Mouse (Mus musculus) ES-E14 (cell line): Measurements from ENCODE around the gene Kxd1. TPM values are rescaled to one million over a fixed set of nuclear protein-coding genes. Genes with fewer than 3 reads are reported as not detected.

Source experiments
- DNase-seq: peaks from one replicate; pipeline ENCODE4 v3.0.0-alpha.2; 2013; ENCODE audit warnings: low read depth, low spot score
- H3K27ac ChIP-seq: 2 replicates; pipeline ENCODE4 v1.5.1; 2012; ENCODE audit warnings: low read depth, mild to moderate bottlenecking, low read length, moderate library complexity, mixed read lengths; ENCODE audit not compliant: poor library complexity, insufficient read depth, severe bottlenecking
- H3K36me3 ChIP-seq: 2 replicates; pipeline ENCODE4 v1.6.1; 2012; ENCODE audit warnings: mild to moderate bottlenecking, low read length, moderate library complexity, mixed read lengths; ENCODE audit not compliant: control insufficient read depth, poor library complexity, insufficient read depth, severe bottlenecking
- H3K4me1 ChIP-seq, 2 experiments: fragments of 150-350 bp in 1 of 2; sonication (generic) in 1 of 2; 2 replicates each; pipeline ENCODE4 v1.6.1; 2012; ENCODE audit warnings: low read length in 2 of 2, mild to moderate bottlenecking in 1 of 2, mixed read lengths in 1 of 2; ENCODE audit not compliant: control insufficient read depth in 2 of 2, insufficient read depth in 2 of 2, poor library complexity in 1 of 2
- H3K4me3 ChIP-seq, 2 experiments: fragments of 150-350 bp in 1 of 2; sonication (generic) in 1 of 2; 2 replicates each; pipeline ENCODE4 v1.5.1; 2012; ENCODE audit warnings: low read length in 2 of 2, low read depth in 1 of 2, mild to moderate bottlenecking in 1 of 2, mixed read lengths in 1 of 2; ENCODE audit not compliant: insufficient read depth in 1 of 2, poor library complexity in 1 of 2, severe bottlenecking in 1 of 2
- H3K9ac ChIP-seq: 2 replicates; pipeline ENCODE4 v1.6.1; 2012; ENCODE audit warnings: low read depth, mild to moderate bottlenecking, low read length, mixed read lengths; ENCODE audit not compliant: poor library complexity, insufficient read depth, severe bottlenecking
- H3K9me3 ChIP-seq: fragments of 150-350 bp; sonication (generic); 2 replicates; pipeline ENCODE4 v1.6.1; 2012; ENCODE audit warnings: low read depth, mild to moderate bottlenecking, low read length; ENCODE audit not compliant: control insufficient read depth, insufficient read depth
- CHD2 ChIP-seq: IDR thresholded peaks from 2 replicates; pipeline ENCODE4 v1.6.1; 2014; ENCODE audit warnings: mild to moderate bottlenecking, low read depth, low read length, inconsistent platforms
- HCFC1 ChIP-seq: IDR thresholded peaks from 2 replicates; pipeline ENCODE4 v1.6.1; 2012; ENCODE audit warnings: low read length, inconsistent platforms, borderline replicate concordance; ENCODE audit not compliant: insufficient read depth
- MAFK ChIP-seq: IDR thresholded peaks from 2 replicates; pipeline ENCODE4 v1.6.1; 2014; ENCODE audit warnings: mild to moderate bottlenecking, low read depth, low read length, inconsistent platforms; ENCODE audit not compliant: insufficient read depth
- ZC3H11A ChIP-seq: IDR thresholded peaks from 2 replicates; pipeline ENCODE4 v1.6.1; 2012; ENCODE audit warnings: low read depth, mild to moderate bottlenecking, inconsistent platforms, low read length, borderline replicate concordance
- ZNF384 ChIP-seq: IDR thresholded peaks from 2 replicates; pipeline ENCODE4 v1.6.1; 2012; ENCODE audit warnings: low read depth, low read length, inconsistent platforms
- in situ Hi-C, 2 experiments: fragments of 600-800 bp; cut with MboI; formaldehyde crosslinking; loops; one replicate each; pipeline ENCODE4 v1.15.1; 2025; ENCODE audit warnings: low sequenced_read_pairs in 2 of 2, inconsistent platforms in 1 of 2; ENCODE audit not compliant: unreplicated experiment in 2 of 2
- total RNA-seq: library from RNA; depleted of rRNA; stranded (reverse); fragments of 300-350 nt; gene quantifications from 2 replicates; pipeline ENCODE4 v1.2.3, GENCODE M21; 2012

The Kxd1 gene
- total RNA-seq, 1 experiment = 35.3 TPM

- no peaks in the 10 kb centered on the region for H3K9me3 ChIP-seq
- H3K9ac ChIP-seq = peak overlapping the region; percentile 51
- H3K4me1 ChIP-seq = peaks cover 4 to 13% of the 10 kb centered on the region in 2 experiments; a peak in 2 of 4 replicates
- TF ChIP-seq ZNF384 (no peak), HCFC1 (no peak), CHD2 (no peak), ZC3H11A (no peak), MAFK (no peak)
- H3K27ac ChIP-seq = no peak overlapping the region
- peaks cover 30% of the 10 kb centered on the region for H3K36me3 ChIP-seq
- peak overlapping the region; percentile 89 to 92 for H3K4me3 ChIP-seq
- no peak for DNase-seq
- in situ Hi-C loops = no loop called here
These were observed 21.9 kb downstream of the Kxd1 start for GRCm38 (mm10) chr8:70505698-70506327.

- H3K4me3 ChIP-seq = no peak overlapping the region
- DNase-seq = no peak
These were observed 22.9 kb downstream of the Kxd1 start for GRCm38 (mm10) chr8:70504851-70505250.

GRCm38 (mm10) chr8:70504291-70504716 lies 23.5 kb downstream of the Kxd1 start:
- no peak for DNase-seq
- Histone ChIP-seq H3K4me1 (peaks cover 7 to 17% of the 10 kb centered on the region in 2 experiments; a peak in 2 of 4 replicates), H3K9ac (no peak overlapping the region), H3K9me3 (no peaks in the 10 kb centered on the region), H3K4me3 (no peak overlapping the region), H3K36me3 (peaks cover 27% of the 10 kb centered on the region), H3K27ac (no peak overlapping the region)
- in situ Hi-C loops = no loop called here
- TF ChIP-seq MAFK (no peak), ZNF384 (no peak), ZC3H11A (no peak), HCFC1 (no peak), CHD2 (no peak)

More at GRCm38 (mm10) chr8:70504851-70505250, 22.9 kb downstream of the Kxd1 start:
- TF ChIP-seq HCFC1 (no peak), ZC3H11A (0 out of 2 replicates have a peak, but pooled peaks have one; percentile 5)
- in situ Hi-C loops = no loop called here
- Histone ChIP-seq H3K36me3 (peaks cover 30% of the 10 kb centered on the region), H3K9ac (no peak overlapping the region), H3K27ac (no peak overlapping the region), H3K4me1 (peaks cover 7 to 17% of the 10 kb centered on the region in 2 experiments; a peak in 2 of 4 replicates), H3K9me3 (no peaks in the 10 kb centered on the region)

- no peak for DNase-seq
- Histone ChIP-seq H3K9me3 (no peaks in the 10 kb centered on the region), H3K36me3 (peaks cover 17% of the 10 kb centered on the region), H3K27ac (no peak overlapping the region), H3K9ac (peak overlapping the region; percentile 36; the same call in 1 of the 2 replicates), H3K4me1 (peaks cover 7 to 17% of the 10 kb centered on the region in 2 experiments; a peak in 2 of 4 replicates), H3K4me3 (no peak overlapping the region)
- TF ChIP-seq ZC3H11A (peak; percentile 62; the same call in 1 of the 2 replicates), HCFC1 (no peak), MAFK (no peak), CHD2 (no peak)
- in situ Hi-C loops = no loop called here
These were observed 24.6 kb downstream of the Kxd1 start for GRCm38 (mm10) chr8:70503062-70503750.
